Mouse (Mus musculus) heart, embryonic 12.5 days (tissue): Measurements from ENCODE around the gene Ankrd23. TPM values are rescaled to one million over a fixed set of nuclear protein-coding genes. Genes with fewer than 3 reads are reported as not detected.

ENCODE experiments used
- ATAC-seq: fragments of 200-750 bp; cut with Nextera tagmentation; 2 replicates; pipeline ENCODE4 v1.8.0; 2017; ENCODE audit warnings: moderate TSS enrichment, moderate library complexity; ENCODE audit not compliant: insufficient number of reproducible peaks, low FRiP score
- H3K27ac ChIP-seq: fragments of 300-500 bp; sonication (generic); 2 replicates; pipeline ENCODE4 v1.5.1; 2016; ENCODE audit warnings: mild to moderate bottlenecking, moderate library complexity; ENCODE audit not compliant: poor library complexity, severe bottlenecking
- H3K27me3 ChIP-seq: fragments of 300-500 bp; sonication (generic); replicated peaks from 2 replicates; pipeline ENCODE4 v1.6.1; 2016; ENCODE audit warnings: mild to moderate bottlenecking, moderate library complexity
- H3K36me3 ChIP-seq: fragments of 300-500 bp; sonication (generic); 2 replicates; pipeline ENCODE4 v1.6.1; 2016; ENCODE audit warnings: mild to moderate bottlenecking, moderate library complexity
- H3K4me1 ChIP-seq: fragments of 300-500 bp; sonication (generic); replicated peaks from 2 replicates; pipeline ENCODE4 v1.6.1; 2016; ENCODE audit warnings: mild to moderate bottlenecking
- H3K4me2 ChIP-seq: fragments of 300-500 bp; sonication (generic); 2 replicates; pipeline ENCODE4 v1.6.1; 2016; ENCODE audit warnings: mild to moderate bottlenecking, moderate library complexity
- H3K4me3 ChIP-seq: fragments of 300-500 bp; sonication (generic); 2 replicates; pipeline ENCODE4 v1.5.1; 2016; ENCODE audit warnings: mild to moderate bottlenecking
- H3K9ac ChIP-seq: fragments of 300-500 bp; sonication (generic); 2 replicates; pipeline ENCODE4 v1.6.1; 2016; ENCODE audit warnings: mild to moderate bottlenecking, moderate library complexity
- H3K9me3 ChIP-seq: fragments of 300-500 bp; sonication (generic); replicated peaks from 2 replicates; pipeline ENCODE4 v1.6.1; 2016; ENCODE audit warnings: mild to moderate bottlenecking, moderate library complexity
- WGBS: fragments of 180-500 bp; shearing (Covaris S2); methylation state at CpG from one replicate; pipeline ENCODE4 v1.1.7; 2016; 5-methylcytosine and 5-hydroxymethylcytosine counted together
- polyA plus RNA-seq: library from polyadenylated mRNA; unstranded; fragments of >200 nt; fragmentation: Nextera tagmentation; extraction: Ambion mirVana; gene quantifications from 2 replicates; pipeline ENCODE4 v1.2.1, GENCODE M21; 2016

Gene Ankrd23
- polyA plus RNA-seq, 1 experiment from 2014 or later, result 16.8 TPM

DNA sequence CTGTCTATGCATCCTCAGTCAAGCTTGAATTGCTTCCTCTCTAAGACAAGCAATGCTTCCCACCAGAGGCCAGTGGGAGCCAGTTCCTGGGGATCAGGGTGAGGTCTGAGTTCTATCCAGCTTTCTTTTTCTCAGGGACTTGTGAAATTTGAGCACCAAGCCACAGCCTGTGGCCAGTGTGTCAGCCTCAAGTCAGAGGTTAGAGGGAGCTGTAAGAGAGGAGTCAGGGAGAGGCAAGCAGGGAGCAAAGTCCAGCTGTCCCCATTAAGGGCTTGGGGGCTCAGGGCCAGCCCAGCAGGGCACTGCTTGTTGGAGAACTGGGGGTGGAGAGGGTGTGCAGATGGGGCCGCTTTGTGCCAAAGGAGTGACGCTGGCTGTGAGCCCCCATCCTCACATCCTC is 26.5 kb upstream of the Ankrd23 start:
- Histone ChIP-seq H3K4me1 (peaks cover 85% of the 10 kb centered on the region), H3K9ac (no peak overlapping the region), H3K9me3 (no peaks in the 10 kb centered on the region), H3K4me2 (0 out of 2 replicates have a peak overlapping the region, but pooled peaks have one; percentile 9), H3K36me3 (no peaks in the 10 kb centered on the region), H3K27ac (0 out of 2 replicates have a peak overlapping the region, but pooled peaks have one; percentile 0), H3K4me3 (no peak overlapping the region), H3K27me3 (no peaks in the 10 kb centered on the region)
- no peak for ATAC-seq
- WGBS, result 83% methylated on average over 2 of the region's 2 CpGs

DNA sequence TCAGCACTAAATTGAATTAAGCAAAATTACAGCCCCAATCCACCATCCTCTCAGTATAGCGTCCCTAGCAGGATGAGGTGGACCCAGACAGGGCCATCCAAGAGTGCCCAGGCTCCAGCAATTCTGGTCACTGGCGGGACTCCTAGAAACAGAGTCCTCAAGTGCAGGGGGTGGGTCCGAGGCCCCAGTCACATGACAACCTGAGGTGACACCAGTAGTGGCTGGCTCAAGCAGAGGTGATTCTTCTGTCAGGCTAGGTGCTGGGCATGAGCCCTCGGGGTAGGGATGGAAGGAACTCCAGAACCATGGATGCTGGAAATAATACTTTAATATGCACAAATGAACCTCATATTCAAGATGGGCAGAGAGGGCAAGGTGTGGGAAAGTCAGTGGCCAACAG is 25.7 kb upstream of the Ankrd23 start:
- ATAC-seq, result no peak
- H3K27ac ChIP-seq, result 0 out of 2 replicates have a peak overlapping the region, but pooled peaks have one; percentile 0
- H3K4me3 ChIP-seq, result no peak overlapping the region
- peaks cover 81% of the 10 kb centered on the region for H3K4me1 ChIP-seq
- no peak overlapping the region for H3K4me2 ChIP-seq
- no peaks in the 10 kb centered on the region for H3K9me3 ChIP-seq
- no peaks in the 10 kb centered on the region for H3K36me3 ChIP-seq
- no peak overlapping the region for H3K9ac ChIP-seq
- WGBS, result 49% methylated on average over 4 of the region's 4 CpGs
- H3K27me3 ChIP-seq, result no peaks in the 10 kb centered on the region

DNA sequence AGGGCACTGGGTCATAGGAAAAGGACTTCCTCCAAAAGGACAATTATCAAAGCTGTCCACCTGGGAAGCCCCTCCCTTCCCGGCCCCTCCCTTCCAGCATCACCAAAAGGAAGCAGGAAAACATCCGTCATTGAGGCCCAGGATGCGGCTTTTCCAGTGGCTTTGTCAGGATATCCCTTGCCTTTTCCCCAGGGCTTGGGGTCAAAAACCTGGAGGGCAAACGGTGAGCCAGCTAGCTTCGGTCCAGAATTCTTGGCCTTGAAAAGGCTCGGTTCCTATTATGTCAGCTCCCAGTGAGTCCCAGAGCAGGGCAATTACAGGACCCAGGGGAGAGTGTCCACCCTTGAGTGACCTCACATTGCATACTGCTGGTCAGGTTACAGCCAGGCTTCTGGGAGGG is 24.2 kb upstream of the Ankrd23 start:
- Histone ChIP-seq H3K4me2 (no peak overlapping the region), H3K4me1 (peaks cover 70% of the 10 kb centered on the region), H3K9me3 (no peaks in the 10 kb centered on the region), H3K27ac (no peak overlapping the region), H3K36me3 (no peaks in the 10 kb centered on the region), H3K4me3 (no peak overlapping the region), H3K9ac (no peak overlapping the region), H3K27me3 (no peaks in the 10 kb centered on the region)
- no peak for ATAC-seq
- 44% methylated on average over 6 of the region's 6 CpGs for WGBS

DNA sequence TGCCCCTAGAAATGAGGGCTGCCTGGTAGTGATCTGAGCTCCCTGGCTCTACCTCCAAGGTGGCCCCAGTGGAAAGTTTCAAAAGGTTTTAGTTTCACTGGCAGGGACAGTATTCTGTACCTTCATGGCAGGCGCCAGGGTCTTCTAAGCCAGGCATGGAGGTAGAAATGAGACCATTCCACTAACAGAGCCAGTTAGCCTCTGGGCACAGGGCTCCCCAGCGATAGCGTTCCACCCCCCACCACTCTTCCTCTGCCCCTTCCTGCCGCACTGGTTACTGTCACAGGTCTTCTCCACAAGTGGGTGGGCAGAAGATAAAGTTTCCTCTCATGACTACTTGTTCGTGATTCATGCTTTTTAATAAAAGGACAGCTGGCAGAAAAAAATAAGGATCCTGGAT is 23.2 kb upstream of the Ankrd23 start:
- no peaks in the 10 kb centered on the region for H3K9me3 ChIP-seq
- H3K9ac ChIP-seq, result no peak overlapping the region
- H3K27me3 ChIP-seq, result no peaks in the 10 kb centered on the region
- ATAC-seq, result no peak
- H3K4me3 ChIP-seq, result no peak overlapping the region
- peaks cover 73% of the 10 kb centered on the region for H3K4me1 ChIP-seq
- H3K4me2 ChIP-seq, result peak overlapping the region; percentile 93; the same call in 1 of the 2 replicates
- no peak overlapping the region for H3K27ac ChIP-seq
- peaks cover 5% of the 10 kb centered on the region for H3K36me3 ChIP-seq
- WGBS, result 48% methylated on average over 5 of the region's 5 CpGs

DNA sequence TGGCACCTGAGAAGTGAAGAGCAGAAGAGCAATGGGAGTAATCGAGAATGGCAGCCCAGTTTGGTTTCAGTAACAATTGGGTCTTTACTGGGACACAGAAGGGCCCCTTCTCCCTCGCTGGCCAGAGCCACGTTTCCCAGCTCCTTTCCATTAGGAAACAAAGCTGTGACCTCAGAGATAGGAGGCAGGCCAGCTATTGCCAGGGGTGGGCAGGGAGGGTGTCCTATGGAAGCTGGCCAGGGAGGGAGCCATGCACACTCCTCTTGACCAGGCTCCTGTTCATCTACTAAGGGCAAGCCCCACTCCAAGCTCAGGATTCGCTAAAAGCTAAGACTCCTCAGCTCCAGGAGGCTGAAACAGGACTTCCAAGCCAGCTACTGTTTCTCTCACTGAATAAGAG is 22.6 kb upstream of the Ankrd23 start:
- no peaks in the 10 kb centered on the region for H3K27me3 ChIP-seq
- no peak for ATAC-seq
- peaks cover 73% of the 10 kb centered on the region for H3K4me1 ChIP-seq
- H3K27ac ChIP-seq, result peak overlapping the region; percentile 97; the same call in 1 of the 2 replicates
- H3K4me2 ChIP-seq, result peak overlapping the region; percentile 93
- no peak overlapping the region for H3K9ac ChIP-seq
- H3K36me3 ChIP-seq, result peaks cover 11% of the 10 kb centered on the region
- no peaks in the 10 kb centered on the region for H3K9me3 ChIP-seq
- H3K4me3 ChIP-seq, result peak overlapping the region; percentile 73; the same call in 1 of the 2 replicates
- WGBS, result 7% methylated on average over 4 of the region's 4 CpGs

DNA sequence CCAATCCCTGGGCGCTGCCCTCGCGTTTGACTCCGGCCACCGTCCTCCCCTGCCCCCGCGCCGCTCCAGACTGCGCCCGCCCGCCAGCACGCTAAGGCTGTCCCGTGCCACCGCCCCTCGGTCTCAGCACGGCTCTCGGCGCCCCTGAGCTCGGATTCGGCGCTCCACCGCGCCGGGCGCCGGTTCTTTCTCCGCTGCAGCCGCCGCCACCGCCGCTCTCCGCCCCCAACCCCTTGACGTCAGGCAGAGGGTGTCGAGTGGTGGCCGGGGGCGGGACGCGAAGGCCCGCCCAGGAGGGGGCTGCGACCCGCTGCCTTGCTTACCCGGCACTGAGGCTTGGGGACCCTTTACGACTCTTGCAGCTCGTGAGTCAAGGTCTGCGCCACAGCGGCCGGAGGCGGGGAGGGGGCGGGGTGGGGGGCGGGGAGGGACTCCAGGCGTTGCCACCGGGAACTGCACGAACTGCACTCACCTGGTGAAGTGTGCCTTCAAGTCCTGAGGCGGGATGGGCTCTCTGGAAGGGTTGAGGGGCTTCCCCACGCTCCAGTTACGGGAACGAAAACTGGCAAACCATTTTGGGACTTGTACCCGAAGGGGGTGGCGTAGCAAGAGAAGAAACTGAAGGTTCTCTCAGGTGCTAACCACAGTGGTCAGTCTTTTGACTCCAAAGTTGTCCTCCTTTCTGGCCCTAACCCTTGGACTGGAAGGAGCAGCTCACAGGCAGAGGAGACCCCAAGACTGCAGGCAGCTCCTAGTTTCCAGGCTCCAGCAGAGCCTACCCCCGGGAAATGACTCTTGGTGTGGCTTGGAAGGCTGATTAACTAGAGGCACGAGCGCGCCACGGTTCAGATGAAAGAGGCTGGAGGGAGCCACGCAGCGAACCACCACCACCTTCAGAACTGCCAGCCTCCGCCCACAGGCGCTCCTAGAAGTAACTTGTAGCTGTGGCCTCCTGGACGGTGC is 21.6 kb upstream of the Ankrd23 start, which contains the start of gene Sema4c:
Gene Sema4c (minus strand): TSS at position 319 of the 963 bp plus-strand sequence.
- H3K9me3 ChIP-seq, result no peaks in the 10 kb centered on the region
- H3K9ac ChIP-seq, result peak within 1 kb of the TSS; percentile 94
- H3K27me3 ChIP-seq, result no peaks in the 10 kb centered on the region
- WGBS, result under 1% methylated on average over 69 of the region's 69 CpGs
- H3K36me3 ChIP-seq, result peaks cover 20% of the 10 kb centered on the region
- H3K4me1 ChIP-seq, result peaks cover 68% of the 10 kb centered on the region
- peak; percentile 62 for ATAC-seq
- peak within 1 kb of the TSS; percentile 93 for H3K4me2 ChIP-seq
- peak within 1 kb of the TSS; percentile 97 for H3K27ac ChIP-seq
- H3K4me3 ChIP-seq, result peak within 1 kb of the TSS; percentile 73

DNA sequence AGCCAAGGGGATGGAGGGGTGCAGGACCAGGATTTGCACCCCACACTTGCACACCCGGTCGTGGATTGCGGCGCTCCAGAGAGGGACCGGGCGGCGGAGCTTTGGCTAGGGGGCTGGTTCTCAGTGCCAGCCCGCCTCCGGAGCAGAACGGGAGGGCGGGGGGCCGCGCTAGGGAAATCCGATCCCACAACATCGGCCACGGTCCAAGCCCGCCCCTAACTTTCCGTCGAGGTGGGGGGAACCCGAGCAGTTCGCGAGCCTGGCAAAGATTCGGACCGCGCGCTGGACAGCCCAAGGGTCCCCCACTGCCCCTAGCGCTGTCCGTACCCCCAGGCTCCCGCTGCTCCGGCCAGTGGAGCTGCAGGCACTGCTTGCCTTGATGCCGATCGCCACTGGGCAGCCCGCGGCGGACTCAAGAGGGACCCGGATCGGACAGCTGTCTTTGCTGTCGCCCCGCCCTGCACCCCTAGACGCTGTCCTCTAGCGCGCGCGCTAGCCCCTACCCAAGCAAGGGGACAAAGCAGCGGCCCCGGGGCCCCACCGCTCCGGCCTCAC is 20.9 kb upstream of the Ankrd23 start:
- H3K4me3 ChIP-seq, result peak overlapping the region; percentile 73
- peaks cover 28% of the 10 kb centered on the region for H3K36me3 ChIP-seq
- H3K27me3 ChIP-seq, result no peaks in the 10 kb centered on the region
- H3K9me3 ChIP-seq, result no peaks in the 10 kb centered on the region
- peaks cover 60% of the 10 kb centered on the region for H3K4me1 ChIP-seq
- H3K4me2 ChIP-seq, result peak overlapping the region; percentile 93
- peak; percentile 82 for ATAC-seq
- peak overlapping the region; percentile 97 for H3K27ac ChIP-seq
- peak overlapping the region; percentile 94 for H3K9ac ChIP-seq
- WGBS, result under 1% methylated on average over 48 of the region's 48 CpGs

DNA sequence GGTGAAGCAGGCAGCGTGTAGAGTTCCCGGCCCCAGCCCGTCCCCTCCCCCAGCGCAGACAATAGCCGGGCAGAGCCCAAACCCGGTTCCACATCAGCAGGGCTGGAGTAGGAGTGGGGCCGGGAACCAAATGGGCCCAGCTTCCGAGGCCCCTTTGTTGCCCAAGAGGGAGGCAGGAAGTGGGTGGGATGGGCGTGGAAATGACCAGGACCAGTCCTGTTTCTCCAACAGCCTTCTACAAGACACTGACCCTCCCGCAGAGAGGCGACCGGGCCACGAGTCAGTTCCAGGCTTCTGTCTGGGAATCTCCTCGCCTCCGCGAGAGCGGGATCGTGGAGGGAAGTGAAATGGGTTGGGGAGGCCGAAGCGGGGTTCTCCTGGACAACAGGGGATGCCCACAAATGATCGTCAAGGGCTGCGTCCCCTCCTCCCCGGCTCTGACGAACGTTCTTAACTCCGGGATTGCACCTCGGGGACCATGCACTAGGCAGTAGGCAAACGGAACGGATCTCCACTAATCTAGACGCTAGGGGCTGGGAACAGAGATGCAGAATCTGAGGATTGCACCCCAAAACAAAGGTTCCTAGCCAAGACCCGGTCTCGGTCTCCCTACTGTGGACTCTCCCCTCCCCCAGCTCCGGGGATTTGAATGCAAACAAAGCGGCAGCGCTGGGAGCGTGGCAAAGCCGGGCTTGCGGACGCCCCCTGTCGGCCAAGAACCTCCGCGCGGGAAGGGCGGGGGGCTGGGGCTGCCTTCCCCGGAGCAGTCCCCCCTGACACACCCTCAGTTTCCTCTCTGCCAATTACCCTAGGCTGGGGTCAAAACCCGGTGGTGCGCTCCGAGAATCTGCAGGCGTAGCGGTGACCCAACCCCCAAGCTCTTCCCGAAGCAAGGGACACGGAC is 20.1 kb upstream of the Ankrd23 start:
- Histone ChIP-seq H3K27ac (peak overlapping the region; percentile 97), H3K27me3 (no peaks in the 10 kb centered on the region), H3K9ac (peak overlapping the region; percentile 94), H3K9me3 (no peaks in the 10 kb centered on the region), H3K4me3 (peak overlapping the region; percentile 73), H3K4me1 (peaks cover 52% of the 10 kb centered on the region), H3K4me2 (peak overlapping the region; percentile 93), H3K36me3 (peaks cover 36% of the 10 kb centered on the region)
- ATAC-seq, result peak; percentile 71
- under 1% methylated on average over 51 of the region's 52 CpGs for WGBS

DNA sequence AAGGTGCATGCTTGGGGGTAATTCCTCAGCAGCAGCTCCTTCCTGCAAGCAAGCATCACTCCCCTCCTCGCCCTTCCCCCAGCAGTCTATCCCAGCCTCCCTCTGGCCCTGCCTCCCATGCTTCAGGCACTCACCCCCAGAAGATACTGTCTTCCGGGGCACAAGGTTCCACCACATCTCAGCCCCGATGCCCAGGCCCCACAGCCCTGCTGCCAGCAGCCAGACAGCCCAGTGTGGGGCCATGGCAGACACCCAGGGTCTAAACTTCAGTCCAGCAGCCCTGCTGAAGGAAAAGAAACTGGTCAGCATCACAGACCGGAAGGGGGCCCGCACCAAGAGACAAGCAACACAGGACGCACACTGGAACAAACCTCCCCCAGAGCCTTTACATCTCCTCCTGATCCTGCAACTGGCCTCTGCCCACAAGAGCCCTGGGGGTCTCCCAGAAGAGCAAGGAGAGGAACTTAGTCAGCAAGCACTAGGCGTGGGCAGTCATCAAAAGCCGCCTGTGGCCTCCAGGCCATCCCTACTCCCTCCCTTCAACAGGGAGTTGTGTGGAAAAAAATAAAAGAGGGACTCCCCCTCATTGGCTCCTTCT is 19.2 kb upstream of the Ankrd23 start:
- H3K4me3 ChIP-seq, result peak overlapping the region; percentile 73
- WGBS, result 5% methylated on average over 8 of the region's 8 CpGs
- H3K4me1 ChIP-seq, result peaks cover 43% of the 10 kb centered on the region
- no peaks in the 10 kb centered on the region for H3K9me3 ChIP-seq
- peak overlapping the region; percentile 93 for H3K4me2 ChIP-seq
- ATAC-seq, result no peak
- H3K9ac ChIP-seq, result peak overlapping the region; percentile 94
- H3K27me3 ChIP-seq, result no peaks in the 10 kb centered on the region
- peaks cover 45% of the 10 kb centered on the region for H3K36me3 ChIP-seq
- peak overlapping the region; percentile 97 for H3K27ac ChIP-seq

DNA sequence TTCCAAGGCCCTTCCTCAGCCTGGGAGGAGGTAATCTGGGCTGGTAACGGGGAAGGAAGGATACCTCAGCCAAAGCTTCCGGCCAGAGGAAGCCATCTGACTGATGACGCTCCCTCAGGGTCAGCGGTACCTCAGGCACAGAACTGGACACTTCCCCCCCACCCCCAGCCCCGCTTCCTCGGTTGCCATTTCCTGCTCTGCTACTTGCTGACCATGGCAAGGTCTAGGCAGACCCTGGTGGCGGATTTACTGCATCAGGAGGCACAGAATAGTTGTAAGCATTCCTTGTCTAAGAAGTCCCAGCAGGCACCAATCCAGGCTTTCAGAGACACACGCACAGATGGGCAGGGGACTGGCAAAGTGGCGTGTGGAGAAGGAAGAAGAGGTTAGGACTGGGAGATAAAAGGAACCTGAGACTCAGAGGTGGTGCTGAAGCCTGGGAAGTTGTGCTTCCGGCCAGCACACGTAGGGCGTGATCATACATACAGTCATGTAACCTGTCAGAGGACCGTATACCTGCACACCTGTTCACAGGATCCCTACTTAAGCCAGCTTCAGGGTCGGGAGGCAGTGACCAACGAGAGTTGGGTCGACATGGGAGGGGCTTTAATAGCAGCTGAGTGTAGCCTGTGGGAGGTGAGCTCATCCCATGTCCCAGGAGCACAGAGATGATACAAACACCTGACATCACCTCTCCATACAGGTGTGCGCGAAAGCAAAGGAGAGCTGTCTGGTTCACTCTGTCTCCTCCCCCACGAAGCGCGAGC is 18.1 kb upstream of the Ankrd23 start:
- peak overlapping the region; percentile 94 for H3K9ac ChIP-seq
- peaks cover 39% of the 10 kb centered on the region for H3K4me1 ChIP-seq

More for the DNA sequence above, 18.1 kb upstream of the Ankrd23 start:
- peak overlapping the region; percentile 93 for H3K4me2 ChIP-seq
- H3K27me3 ChIP-seq, result no peaks in the 10 kb centered on the region
- peak overlapping the region; percentile 73 for H3K4me3 ChIP-seq
- peak overlapping the region; percentile 97 for H3K27ac ChIP-seq
- no peak for ATAC-seq
- peaks cover 55% of the 10 kb centered on the region for H3K36me3 ChIP-seq
- WGBS, result 66% methylated on average over 21 of the region's 21 CpGs
- H3K9me3 ChIP-seq, result no peaks in the 10 kb centered on the region
